Mouse (Mus musculus) adrenal gland, postnatal 14 days (tissue): ENCODE results near the gene Ppp2r5a. TPM values are rescaled to one million over a fixed set of nuclear protein-coding genes. Genes with fewer than 3 reads are reported as not detected.

ENCODE experiments used
- DNase-seq: peaks from one replicate; pipeline ENCODE4 v3.0.0; 2021; ENCODE audit warnings: mixed read lengths
- total RNA-seq: library from RNA; stranded (reverse); gene quantifications from 2 replicates; pipeline ENCODE4 v1.2.3, GENCODE M21; 2021

Ppp2r5a gene
- total RNA-seq, 1 experiment from 2014 or later = 243 TPM

DNA sequence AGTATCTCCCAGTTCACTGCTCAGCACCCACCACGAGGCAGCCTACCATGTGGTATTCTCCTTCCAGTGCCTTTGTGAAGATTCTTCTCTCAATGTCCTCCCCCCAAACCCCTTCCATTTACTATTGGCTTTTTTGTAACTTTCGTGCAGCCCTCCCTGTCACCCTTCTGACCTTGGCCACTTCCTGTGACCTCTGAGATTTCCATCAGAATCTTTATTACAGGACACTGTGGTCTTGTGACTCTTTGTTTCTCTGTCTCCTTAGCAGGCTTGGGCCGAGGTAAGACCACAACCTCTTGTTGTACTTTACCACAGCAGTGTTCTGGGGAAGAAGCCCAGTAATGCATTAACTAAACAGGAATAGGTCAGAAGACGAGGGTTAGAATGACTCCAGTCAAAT, 15.9 kb upstream of the Ppp2r5a start:
- no peak for DNase-seq

DNA sequence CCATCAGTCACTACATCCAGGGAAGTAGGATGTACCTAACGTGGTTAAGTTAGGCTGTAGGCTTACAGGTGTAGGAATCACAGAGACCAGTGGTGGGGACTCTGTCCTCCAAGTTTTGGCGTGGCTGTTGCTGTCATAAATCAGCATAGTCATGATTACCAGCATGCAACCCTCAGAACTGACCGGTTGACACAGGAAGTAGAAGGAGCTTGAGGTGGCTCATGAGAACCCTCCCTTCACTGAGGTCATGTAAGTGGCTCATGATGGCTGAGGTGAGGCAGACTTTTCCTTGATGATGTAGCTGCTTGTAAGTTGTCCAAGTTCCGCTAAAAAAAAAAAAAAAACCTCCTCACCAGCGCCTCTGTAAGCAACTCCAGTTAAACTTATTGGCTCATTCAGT, 14.0 kb upstream of the Ppp2r5a start:
- DNase-seq = no peak

DNA sequence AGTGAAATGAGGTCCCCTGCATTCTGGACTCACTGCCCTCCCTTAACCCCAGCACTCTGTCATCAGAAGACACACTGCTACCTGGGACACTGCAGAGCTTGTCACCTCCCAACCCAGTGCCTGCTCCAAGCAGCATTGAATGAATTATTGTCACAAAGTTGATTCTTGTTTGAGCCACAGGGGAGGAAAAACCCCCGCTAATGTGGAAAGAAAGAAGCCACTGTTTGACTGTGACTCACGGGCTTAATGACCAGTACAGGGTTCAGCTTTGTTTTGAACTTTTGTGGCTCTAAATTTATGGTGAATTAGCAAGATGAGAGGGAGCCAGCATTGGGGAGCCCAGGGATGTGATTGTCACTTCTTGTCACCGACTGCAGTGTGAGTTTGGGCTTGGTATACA, 13.5 kb upstream of the Ppp2r5a start:
- no peak for DNase-seq

DNA sequence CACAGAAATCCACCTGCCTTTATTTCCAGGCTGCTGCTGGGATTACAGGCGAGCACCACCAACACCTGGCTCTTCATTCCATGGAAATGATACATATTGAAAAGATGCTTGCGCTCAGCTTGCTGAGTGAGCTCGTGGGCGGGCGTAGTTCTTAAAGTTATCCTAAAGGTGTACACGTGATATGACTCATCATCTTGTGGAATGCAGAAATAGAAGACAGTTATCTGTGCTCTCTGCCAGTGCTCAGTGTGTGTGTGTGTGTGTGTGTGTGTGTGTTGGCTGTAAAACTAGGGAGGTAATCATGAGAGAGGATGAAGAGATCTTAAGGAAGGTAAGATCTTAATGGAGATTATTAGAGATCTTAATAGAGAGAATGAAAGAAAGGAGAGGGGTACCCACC, 11.4 kb upstream of the Ppp2r5a start:
- DNase-seq = no peak

DNA sequence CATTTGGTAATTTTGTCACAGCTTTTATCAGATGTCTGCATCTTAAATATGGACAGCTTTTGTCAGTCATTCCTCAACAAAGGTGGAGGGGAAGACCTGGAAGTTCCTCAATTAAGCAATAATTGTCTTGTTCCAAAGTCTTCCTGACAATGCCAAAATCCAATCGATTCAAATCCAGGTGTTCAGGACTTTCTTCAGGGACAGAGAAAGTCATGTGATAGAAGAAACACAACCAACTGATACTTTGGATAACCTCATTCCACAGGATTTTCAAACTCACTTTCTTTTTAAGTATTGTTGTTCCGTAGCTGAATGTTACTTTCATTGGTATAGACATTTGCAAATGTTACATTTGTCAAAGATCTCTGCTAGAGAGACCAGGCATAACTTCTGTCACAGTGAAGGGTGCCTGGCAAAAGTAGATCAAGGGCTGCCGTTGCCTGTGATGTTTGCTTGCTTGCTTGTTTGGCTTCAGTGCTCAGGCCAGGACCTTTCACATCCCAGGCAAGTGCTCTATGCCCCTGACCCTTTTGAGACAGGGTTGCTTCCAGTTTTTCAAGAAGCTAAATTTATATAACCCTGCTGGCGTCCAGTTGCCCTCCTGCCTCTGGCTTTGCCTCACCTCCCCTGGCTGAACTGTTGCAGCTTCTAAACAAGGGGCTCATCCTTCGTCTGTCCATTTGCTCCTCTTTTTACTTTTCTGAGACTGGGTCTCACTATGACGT, 10.8 kb upstream of the Ppp2r5a start:
- DNase-seq = no peak

DNA sequence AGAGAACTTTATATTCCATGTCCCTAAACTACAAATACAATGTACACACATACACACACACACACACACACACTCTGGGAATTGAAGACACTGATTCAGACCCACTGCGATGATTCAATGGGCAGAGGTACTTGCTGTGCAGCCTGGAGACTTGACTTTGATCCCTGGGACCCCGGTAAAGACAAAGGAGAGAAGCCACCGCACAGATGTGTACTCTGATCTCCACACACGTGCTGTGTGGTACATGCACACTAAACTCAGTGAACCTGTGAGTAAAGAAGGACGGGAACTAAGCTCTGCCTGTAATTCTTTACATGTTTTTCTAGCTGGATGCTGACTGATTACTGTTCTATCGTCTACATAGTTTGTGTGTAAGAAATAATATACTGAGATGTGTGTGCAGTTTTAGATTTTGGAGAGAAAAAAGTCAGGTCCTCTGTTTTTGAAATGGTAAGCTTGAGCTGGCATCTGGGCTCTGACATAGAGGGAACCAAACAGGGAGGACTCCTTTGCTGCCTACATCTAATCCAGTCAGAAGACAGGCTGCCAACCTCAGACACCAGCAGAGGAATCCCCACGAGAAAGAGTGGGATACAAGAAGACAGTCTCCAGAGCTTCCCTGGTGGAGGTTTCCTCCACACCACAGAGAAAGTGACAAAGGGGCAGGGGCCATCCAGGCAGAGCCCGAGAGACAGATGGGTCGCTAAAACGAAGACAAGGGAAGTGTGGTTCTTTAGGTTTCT, 7.4 kb upstream of the Ppp2r5a start:
- DNase-seq = no peak

DNA sequence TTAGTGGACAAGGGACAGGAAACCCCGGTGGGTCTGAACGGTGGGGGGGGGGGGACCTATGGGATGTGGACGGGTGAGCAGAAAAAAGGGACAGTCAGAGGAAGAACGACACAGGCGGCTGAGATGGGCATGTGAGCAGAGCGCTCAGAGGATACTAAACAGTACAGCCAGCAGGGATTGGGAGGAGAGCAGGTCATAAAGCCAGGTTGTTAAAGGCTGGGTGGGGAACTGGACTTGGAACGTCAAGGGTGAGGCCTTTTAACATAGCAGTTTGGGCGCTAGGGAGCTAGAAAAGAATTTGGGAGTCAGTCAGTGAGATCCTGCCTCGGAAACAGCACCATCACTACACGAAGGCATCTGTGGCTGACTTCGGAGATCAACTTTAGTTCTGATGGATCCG, 4.2 kb upstream of the Ppp2r5a start:
- no peak for DNase-seq

DNA sequence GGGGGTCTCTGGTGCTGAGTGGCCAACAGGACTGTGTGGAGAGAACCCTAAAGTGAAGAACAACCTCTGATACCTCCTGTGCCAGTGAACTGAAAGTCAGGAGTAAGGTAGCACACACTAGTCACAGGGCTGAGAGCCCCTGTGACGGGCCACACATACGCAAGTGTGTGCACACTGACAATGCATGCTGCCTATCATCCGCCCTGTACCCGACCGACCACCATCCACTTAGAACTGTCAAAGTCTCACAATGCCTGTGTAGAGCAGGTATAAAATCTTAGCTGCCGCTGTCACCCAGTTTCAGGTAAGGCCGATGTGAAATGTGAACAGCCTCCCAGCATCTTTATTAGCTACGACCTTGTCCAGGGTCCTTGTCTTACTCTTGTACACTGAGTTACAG, 3.4 kb upstream of the Ppp2r5a start:
- no peak for DNase-seq

DNA sequence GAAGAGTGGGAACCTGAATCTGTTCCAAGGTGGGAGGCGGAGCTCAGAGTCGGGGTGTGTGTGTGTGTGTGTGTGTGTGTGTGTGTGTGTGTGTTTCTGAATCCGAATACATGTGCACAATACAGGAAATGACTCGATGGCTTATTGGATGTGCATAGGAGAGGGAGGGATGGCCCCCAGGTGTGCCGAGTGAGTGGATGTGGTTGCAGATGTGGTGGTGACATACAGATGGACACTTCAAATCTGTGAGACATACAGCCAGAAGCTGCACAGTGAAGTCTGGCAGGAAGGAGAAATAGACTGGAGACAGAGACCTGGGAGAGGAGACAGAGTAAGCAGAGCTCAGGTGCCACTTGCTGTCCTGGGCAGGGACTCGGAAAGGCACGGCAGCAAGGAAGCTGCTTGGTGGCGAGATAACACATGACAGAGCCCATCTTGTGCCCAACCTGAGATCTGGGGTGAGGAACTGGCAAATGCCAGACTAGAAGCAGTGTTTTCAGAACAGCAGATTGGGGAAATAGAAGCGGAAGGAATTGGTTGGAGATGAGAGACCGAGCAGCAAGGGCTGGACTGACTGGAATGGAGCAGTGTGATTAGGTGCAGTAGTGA, 1.8 kb upstream of the Ppp2r5a start:
- DNase-seq = no peak

DNA sequence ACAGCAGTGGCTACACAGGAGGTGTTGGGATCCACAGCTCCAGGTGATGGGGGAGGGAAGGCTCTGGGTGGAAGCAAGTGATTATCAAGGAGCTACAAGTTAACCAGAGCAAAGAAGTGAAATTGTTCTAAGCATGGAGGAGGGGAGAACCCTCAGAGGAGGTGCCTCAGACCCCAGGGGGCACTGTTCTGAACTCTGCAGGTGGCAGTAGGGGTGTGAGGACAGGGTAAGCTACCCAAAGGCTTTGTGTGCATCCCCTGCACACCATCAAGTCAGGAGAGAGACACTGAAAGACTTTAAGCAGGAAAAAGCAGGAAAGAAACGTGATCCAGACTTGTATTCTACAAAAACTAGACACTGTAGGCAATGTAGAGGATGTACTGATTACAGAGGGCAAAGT, 1.2 kb upstream of the Ppp2r5a start:
- no peak for DNase-seq

DNA sequence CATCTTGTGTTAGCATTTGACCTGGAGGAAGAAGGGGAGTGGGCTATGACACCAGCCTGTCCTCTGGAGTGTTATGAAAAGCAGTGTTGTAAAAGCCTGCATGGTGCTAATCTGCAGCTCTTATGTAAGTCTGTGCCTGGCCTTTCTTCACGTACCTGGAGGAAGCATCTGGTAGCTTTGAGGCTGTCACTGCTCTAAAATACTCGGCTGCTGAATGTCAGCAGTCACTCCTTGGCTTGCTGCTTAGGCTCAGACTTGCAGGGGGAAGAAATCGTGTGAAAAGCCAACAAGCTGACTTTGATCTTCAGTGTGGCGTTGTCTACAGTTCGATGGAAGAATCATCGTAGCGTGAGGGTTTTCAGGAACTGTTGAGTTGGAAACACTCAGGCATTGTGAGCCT, 566 bp downstream of the Ppp2r5a start:
- DNase-seq = no peak

DNA sequence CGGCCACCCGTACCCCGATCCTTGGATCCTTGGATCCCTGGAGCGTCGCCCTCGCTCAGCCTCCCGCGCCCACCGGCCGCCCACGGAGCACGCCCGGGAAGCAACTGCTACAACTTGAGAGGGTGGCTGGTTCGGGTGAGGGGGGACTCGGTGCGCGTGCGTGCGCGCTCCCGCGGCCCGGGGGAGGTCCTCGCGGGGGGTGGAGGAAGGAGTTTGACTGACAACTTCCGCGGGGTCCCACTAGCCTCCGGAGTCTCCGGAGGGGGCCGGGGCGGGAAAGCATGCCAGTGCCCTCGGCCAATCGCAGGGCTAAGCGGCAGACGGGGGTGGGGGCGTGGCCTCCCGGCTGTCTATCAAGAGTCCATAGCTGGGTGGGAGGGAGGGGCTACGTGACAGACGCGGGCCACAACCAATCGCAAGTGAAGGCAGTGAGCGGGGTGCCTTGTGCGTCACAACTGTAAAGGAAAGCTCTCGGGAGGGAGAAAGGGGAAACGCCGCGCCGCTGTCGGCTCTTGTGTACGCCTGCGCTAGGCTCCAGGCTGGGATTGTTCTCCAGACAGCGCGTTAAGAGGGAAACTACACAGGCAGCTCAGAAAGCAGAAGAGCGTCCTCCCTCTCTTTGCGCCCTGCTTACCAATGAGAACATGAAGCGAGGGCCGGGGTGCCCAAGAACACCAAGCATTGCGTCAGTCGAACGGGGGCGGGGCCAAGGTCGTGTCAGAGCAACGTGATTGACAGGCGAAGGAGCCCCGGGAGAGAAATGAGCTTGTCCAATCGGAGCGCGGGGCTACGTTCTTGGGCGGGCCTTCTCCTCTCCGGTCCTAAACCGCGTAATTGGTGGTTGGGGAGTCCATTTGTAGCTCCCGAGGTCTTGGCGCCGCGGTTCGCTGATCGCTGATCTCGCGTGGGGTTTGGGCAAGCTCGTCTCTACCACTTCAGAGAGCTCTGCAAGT, 5.9 kb downstream of the Ppp2r5a start:
- DNase-seq = peak; percentile 100

DNA sequence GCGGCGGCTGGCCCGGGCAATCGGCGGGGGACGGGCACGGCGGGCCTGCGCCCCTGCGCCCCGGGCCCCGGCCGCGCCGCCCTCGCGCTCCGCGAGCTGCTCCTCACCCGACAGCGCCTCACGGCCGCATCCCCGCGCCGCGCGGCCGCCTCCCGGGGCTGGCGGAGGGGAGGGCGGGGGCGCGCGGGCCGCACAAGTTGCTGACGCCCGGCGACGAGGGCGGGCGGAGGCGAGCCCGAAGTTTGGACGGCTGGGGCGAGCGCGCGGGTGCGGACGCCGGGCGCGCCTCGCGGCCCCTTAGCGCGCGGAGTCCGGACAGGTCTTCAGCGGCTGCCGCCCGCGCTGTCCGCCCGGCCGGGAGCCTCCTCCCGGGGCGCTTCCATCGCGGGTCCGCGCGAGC, 6.6 kb downstream of the Ppp2r5a start:
- peak; percentile 80 for DNase-seq

DNA sequence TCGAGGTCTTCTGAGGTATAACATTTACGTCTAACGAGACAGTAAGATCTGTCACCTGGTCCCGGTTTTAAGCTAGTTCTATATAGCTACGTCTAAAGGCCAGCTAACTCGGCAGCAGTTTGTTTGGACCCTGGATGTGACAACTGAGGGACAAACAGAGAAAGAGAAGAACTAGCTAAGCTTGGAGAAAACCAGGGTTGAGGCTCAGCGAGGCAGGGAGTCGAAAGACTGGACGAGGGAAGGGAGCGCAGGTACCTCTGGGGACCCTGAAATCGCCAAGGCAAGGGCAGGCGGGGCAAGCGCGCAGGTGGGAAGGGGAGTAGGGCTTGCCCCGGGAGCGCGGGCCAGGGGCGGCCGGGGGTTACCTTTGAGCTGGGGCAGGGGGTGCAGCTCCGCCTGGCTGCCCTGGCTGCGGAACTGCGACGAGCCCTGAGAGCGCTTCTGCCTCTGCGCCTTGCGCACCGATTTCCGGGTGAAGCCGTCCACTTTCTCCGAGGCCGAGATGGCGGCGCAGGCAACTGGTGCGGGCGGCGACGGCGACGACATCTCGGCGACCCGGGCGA, 7.1 kb downstream of the Ppp2r5a start:
- peak; percentile 73 for DNase-seq

DNA sequence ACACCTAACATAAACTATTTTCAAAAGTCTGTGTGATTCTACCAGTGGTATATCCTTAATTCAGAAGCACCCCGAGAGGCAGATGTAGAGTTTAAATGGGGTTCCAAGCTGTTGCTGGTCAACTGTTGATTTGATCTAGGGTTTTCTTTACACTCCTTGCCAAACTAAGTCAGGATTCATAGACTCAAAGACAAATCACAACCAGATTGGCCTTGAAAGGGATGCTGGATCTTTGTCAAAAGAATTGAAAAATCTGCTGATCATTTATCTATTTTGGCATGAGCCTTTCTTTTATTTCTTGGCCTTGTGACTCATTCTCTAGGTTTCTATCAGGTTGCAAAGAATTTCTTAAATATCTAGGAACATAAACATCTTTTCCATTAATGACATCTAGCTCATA, 7.9 kb downstream of the Ppp2r5a start:
- no peak for DNase-seq

DNA sequence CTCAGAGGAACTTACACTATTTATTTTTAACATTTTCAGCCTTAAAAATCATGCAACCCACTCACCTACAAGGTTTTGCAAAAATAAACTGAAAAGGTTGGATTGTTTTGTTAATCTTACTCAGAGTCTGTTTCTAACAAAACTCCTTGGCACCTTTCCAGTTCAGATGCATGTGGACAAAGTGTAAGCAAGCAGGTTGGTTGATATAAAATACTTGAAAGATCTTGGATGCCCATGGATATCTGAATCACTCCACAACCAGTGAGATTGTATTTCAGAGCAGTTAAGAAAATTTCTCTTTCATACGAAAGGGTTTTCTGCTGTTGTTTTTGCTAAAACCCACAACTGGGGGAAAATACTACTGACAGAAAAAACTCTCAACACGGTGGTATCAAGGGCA, 8.9 kb downstream of the Ppp2r5a start:
- no peak for DNase-seq

DNA sequence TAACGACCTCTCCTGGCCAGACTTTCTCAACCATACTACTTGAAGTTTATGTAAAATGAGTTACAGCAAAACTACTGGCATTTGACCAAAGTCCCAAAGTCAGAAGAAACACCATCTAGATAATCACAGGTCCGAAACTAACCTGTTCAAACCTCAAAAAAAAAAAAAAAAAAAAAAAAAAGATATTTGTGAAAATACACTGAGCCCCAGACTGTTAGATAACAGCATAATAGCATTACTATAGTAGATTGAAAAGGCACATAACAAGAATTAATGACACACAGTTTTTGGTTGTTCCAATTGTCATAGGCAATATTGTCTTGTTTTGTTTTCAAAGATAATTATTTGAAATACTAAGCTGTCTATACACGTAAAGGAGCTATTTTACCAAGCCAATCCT, 9.5 kb downstream of the Ppp2r5a start:
- no peak for DNase-seq

DNA sequence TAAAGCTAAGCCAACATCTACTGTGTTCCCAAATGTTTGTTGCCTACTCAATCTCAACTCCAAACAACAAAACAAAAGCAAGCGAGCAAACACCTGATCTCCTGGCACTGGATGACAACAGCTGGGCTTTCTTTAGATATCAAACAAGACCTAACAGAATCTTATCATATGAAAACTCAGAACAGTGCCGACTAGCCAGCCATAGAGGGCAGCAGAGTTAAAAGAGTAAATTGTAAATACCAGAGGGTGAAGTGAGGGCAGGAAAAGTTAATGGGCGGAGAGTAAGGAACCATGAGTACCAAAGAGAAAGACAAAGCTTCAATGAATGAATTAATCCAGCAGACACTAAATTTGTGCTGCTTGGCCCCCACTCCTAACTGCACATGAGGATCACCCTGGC, 11.8 kb downstream of the Ppp2r5a start:
- DNase-seq = peak; percentile 69

DNA sequence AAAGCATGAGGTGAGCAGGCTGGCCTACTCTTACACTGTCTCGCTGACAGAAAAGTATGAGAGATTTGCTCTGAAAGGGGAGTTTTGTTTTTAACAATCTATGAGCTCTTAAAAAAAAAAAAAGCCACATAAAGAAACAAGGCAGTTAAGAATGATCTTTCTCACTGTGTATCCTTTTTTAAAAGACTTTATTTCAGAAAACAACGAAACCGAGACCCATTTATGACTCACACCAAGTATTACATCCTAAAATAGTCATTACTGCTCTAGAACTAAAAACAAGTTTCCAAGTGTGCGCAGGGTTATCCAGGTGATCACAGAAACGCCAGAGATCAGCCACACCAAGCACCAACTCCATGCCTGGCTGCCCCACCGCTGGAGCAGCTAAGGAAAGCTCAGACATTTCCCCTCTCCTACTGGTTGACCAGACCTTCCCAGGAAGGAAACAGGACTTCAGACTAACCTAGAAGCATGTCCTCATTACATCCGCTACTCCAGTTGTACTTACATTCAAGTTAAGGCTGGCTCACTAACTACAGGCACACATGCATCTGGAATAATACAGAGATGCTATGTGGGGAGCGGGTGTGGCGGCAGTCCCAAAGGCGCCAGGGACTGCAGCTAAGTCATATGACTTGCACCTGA, 18.2 kb downstream of the Ppp2r5a start:
- no peak for DNase-seq

DNA sequence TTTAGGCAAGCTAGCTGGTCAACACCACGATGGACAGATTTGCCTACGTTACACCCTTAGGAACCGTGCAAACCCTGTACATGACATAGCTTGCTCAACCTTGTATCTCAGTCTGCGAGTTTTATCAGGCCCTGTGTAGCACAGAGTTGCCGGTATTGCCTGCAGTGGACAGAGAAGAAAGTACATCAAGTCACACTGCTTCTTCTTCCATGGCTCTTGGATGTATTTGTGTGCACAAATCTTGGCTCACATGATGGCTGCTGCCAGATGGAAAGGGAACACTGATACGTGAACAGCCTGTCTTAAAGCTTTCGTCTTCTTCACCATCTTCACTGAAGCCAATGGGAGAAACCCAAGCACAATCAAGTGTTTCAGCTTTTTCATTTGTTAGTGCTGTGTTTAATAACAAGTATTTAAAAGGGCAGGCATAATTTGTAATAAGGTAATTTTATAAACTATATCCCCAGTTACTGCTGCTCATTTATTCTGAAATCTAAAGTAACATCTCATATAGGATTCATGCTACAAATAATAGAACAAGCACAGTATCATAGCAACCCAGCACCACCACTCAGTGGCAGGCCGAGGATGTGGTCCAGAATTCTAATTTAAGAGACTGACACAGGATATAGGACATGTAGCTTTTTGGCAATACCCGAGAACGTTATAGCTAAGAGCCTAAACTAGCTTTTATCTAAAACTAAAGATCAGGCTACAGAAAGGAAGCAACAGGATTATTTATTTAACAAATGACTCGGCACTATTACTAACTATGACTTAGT, 20.9 kb downstream of the Ppp2r5a start:
- DNase-seq = no peak

DNA sequence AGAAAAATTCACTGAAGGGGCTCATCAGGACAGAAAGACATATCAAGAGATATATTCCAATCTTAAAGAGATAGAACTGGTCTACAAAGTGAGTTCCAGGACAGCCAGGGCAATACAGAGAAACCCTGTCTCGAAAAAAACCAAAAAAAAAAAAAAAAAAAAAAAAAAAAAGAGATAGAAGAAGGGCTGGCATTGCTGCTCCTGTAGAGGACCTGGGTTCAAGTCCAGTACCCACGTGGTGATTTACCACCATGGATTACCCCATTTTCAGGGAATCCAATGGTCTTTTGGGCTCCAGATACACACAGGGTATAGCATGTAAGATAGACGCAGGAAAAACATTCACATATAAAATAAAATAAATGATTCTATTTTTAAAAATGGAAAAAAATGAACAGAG, 22.2 kb downstream of the Ppp2r5a start:
- no peak for DNase-seq
